Comparison of ENCODE assay signal across 9 mouse cellular contexts in genomic region chr8:123102855-123103254, GRCm38 (mm10). TPM values are rescaled to one million over a fixed set of nuclear protein-coding genes. Genes with fewer than 3 reads are reported as not detected.
A peak's percentile ranks its signal among the peaks of the same experiment; 100 is the strongest.
DNase-seq lines count a peak whose midpoint lies in the region; ATAC-seq lines count a peak whose summit lies in the region.
"Not testable (repeated sequence)": the region's sequence is repeated elsewhere in the genome, so short reads cannot be mapped to it uniquely, and the experiment has no call there.
"Had no signal": no experiment of that assay in that cellular context is flagged by ENCODE, and none has a peak within 500 bp of the region (broad histone marks: within the 10 kb centered on the region; RNA-seq: fewer than 3 reads in every experiment).

No protein-coding gene starts in this region.

- not testable (repeated sequence) for H3K27me3 ChIP-seq in erythroblast, embryonic 14.5 days (ENCODE audit: control insufficient read depth); heart, embryonic 14.5 days (ENCODE audit: control insufficient read depth, insufficient read depth, low read length); intestine, embryonic 15.5 days (replicated peaks); limb, embryonic 15.5 days; megakaryocyte, embryonic 14.5 days (replicated peaks); neural tube, embryonic 14.5 days (ENCODE audit: control insufficient read depth, insufficient read depth, low read length)

- ATAC-seq in heart, embryonic 14.5 days (ENCODE audit: insufficient number of reproducible peaks, insufficient read depth, low FRiP score, low read depth): 0 out of 2 replicates have a peak, but pooled peaks have one; percentile 10
- peak; percentile 5; the same call in 1 of the 2 replicates for ATAC-seq in intestine, embryonic 15.5 days
- not testable (repeated sequence) for ATAC-seq in limb, embryonic 15.5 days (ENCODE audit: insufficient number of reproducible peaks, low FRiP score, low TSS enrichment, low read depth)
- peak; percentile 22; the same call in 1 of the 2 replicates for ATAC-seq in neural tube, embryonic 14.5 days (ENCODE audit: low read depth)

- H3K36me3 ChIP-seq in erythroblast, embryonic 14.5 days (ENCODE audit: control insufficient read depth): peaks cover 43% of the 10 kb centered on the region
- peaks cover 35% of the 10 kb centered on the region for H3K36me3 ChIP-seq in heart, embryonic 14.5 days (ENCODE audit: control insufficient read depth, insufficient read depth, low read length)
- peaks cover 18% of the 10 kb centered on the region for H3K36me3 ChIP-seq in intestine, embryonic 15.5 days
- H3K36me3 ChIP-seq in limb, embryonic 15.5 days: peaks cover 35% of the 10 kb centered on the region
- H3K36me3 ChIP-seq in megakaryocyte, embryonic 14.5 days (replicated peaks; ENCODE audit: low read length): peaks cover 35% of the 10 kb centered on the region
- peaks cover 29% of the 10 kb centered on the region for H3K36me3 ChIP-seq in neural tube, embryonic 14.5 days (ENCODE audit: control insufficient read depth, insufficient read depth, low read length)

- H3K4me3 ChIP-seq in erythroblast, embryonic 14.5 days (replicated peaks): peak overlapping the region; percentile 98
- H3K4me3 ChIP-seq in heart, embryonic 14.5 days (ENCODE audit: control insufficient read depth in 1 of 2, insufficient read depth in 1 of 2, low read depth in 1 of 2, low read length in 2 of 2): peak overlapping the region; percentile 69 to 82
- H3K4me3 ChIP-seq in intestine, embryonic 15.5 days (replicated peaks): peak overlapping the region; percentile 75
- H3K4me3 ChIP-seq in limb, embryonic 15.5 days: peak overlapping the region; percentile 67
- peak overlapping the region; percentile 96 for H3K4me3 ChIP-seq in megakaryocyte, embryonic 14.5 days (replicated peaks)
- H3K4me3 ChIP-seq in neural tube, embryonic 14.5 days (ENCODE audit: low read depth, low read length): peak overlapping the region; percentile 88

- DNase-seq in adrenal gland, adult 2 months: peak; percentile 29

- under 1% methylated on average over 26 of the region's 26 CpGs for WGBS in heart, embryonic 14.5 days
- WGBS in intestine, embryonic 15.5 days: 2% methylated on average over 26 of the region's 26 CpGs
- WGBS in limb, embryonic 15.5 days: 6% methylated on average over 26 of the region's 26 CpGs
- WGBS in neural tube, embryonic 14.5 days: under 1% methylated on average over 26 of the region's 26 CpGs

- H3K4me2 ChIP-seq in heart, embryonic 14.5 days (ENCODE audit: low read length): peak overlapping the region; percentile 89
- peak overlapping the region; percentile 84 for H3K4me2 ChIP-seq in intestine, embryonic 15.5 days (replicated peaks)
- peak overlapping the region; percentile 81 for H3K4me2 ChIP-seq in limb, embryonic 15.5 days
- peak overlapping the region; percentile 87 for H3K4me2 ChIP-seq in neural tube, embryonic 14.5 days (ENCODE audit: low read depth, low read length)

- H3K9me3 ChIP-seq in erythroblast, embryonic 14.5 days (ENCODE audit: control insufficient read depth, low read length); heart, embryonic 14.5 days (ENCODE audit: control insufficient read depth, low read length); intestine, embryonic 15.5 days; limb, embryonic 15.5 days; megakaryocyte, embryonic 14.5 days; neural tube, embryonic 14.5 days (ENCODE audit: control insufficient read depth, low read length): not testable (repeated sequence)

- peak overlapping the region; percentile 82 to 85 for H3K27ac ChIP-seq in heart, embryonic 14.5 days (replicated peaks in 1 of 2; ENCODE audit: control insufficient read depth in 1 of 2, insufficient read depth in 1 of 2, low read depth in 2 of 2, low read length in 2 of 2)
- peak overlapping the region; percentile 96 for H3K27ac ChIP-seq in intestine, embryonic 15.5 days
- peak overlapping the region; percentile 96 for H3K27ac ChIP-seq in limb, embryonic 15.5 days
- H3K27ac ChIP-seq in neural tube, embryonic 14.5 days (ENCODE audit: low read depth, low read length): peak overlapping the region; percentile 95

- peak overlapping the region; percentile 98 for H3K9ac ChIP-seq in heart, embryonic 14.5 days (ENCODE audit: low read length)
- peak overlapping the region; percentile 93 for H3K9ac ChIP-seq in intestine, embryonic 15.5 days
- peak overlapping the region; percentile 90 for H3K9ac ChIP-seq in limb, embryonic 15.5 days
- peak overlapping the region; percentile 92 for H3K9ac ChIP-seq in neural tube, embryonic 14.5 days (replicated peaks; ENCODE audit: low read depth, low read length)

- H3K4me1 ChIP-seq in erythroblast, embryonic 14.5 days (ENCODE audit: control insufficient read depth): peaks cover 29% of the 10 kb centered on the region
- peaks cover 5 to 13% of the 10 kb centered on the region in 2 experiments for H3K4me1 ChIP-seq in heart, embryonic 14.5 days (ENCODE audit: control insufficient read depth in 2 of 2, insufficient read depth in 2 of 2, low read length in 2 of 2)
- not testable (repeated sequence) for H3K4me1 ChIP-seq in intestine, embryonic 15.5 days (replicated peaks)
- H3K4me1 ChIP-seq in limb, embryonic 15.5 days: peaks cover 17% of the 10 kb centered on the region
- H3K4me1 ChIP-seq in megakaryocyte, embryonic 14.5 days: peaks cover 32% of the 10 kb centered on the region
- H3K4me1 ChIP-seq in neural tube, embryonic 14.5 days (ENCODE audit: control insufficient read depth, insufficient read depth, low read length): peaks cover 11% of the 10 kb centered on the region

RNA-seq across cellular contexts. Expression of gene Rpl13, which starts 0.7 kb away (rescaled TPM):
- total RNA-seq in adrenal gland, adult 2 months (2021): 100 to 1,000 TPM; 419 to 701 TPM
- polyA plus RNA-seq in adrenal gland, adult 2 months (2012; rRNA removed): 2,347 and 2,800 TPM in 2 replicates
- 428 and 471 TPM in 2 replicates for polyA plus RNA-seq in erythroblast, embryonic 14.5 days (2012)
- polyA plus RNA-seq in heart, embryonic 14.5 days (2014; fragmentation: Nextera tagmentation; extraction: Ambion mirVana): 1,025 and 1,098 TPM in 2 replicates
- 1,399 and 1,578 TPM in 2 replicates for polyA plus RNA-seq in intestine, embryonic 15.5 days (2015; fragmentation: Nextera tagmentation; extraction: Ambion mirVana)
- 1,386 and 1,581 TPM in 2 replicates for polyA plus RNA-seq in limb, embryonic 15.5 days (2015; fragmentation: Nextera tagmentation; extraction: Ambion mirVana)
- polyA plus RNA-seq in megakaryocyte, embryonic 14.5 days (2012; ENCODE audit: insufficient read depth, low replicate concordance): 3,221 and 4,089 TPM in 2 replicates
- 775 and 913 TPM in 2 replicates for polyA plus RNA-seq in neural tube, embryonic 14.5 days (2014; fragmentation: Nextera tagmentation; extraction: Ambion mirVana)

RNA-seq across cellular contexts. Expression of gene Cpne7, which starts 14.3 kb away (rescaled TPM):
- total RNA-seq in adrenal gland, adult 2 months (2021): 1 to 10 TPM; 3.8 to 5.7 TPM
- 5.1 and 6.1 TPM in 2 replicates for polyA plus RNA-seq in adrenal gland, adult 2 months (2012; rRNA removed)
- 0.07 and 0.08 TPM in 2 replicates for polyA plus RNA-seq in erythroblast, embryonic 14.5 days (2012)
- polyA plus RNA-seq in heart, embryonic 14.5 days (2014; fragmentation: Nextera tagmentation; extraction: Ambion mirVana): 0.08 and 0.14 TPM in 2 replicates
- polyA plus RNA-seq in intestine, embryonic 15.5 days (2015; fragmentation: Nextera tagmentation; extraction: Ambion mirVana): 0.98 and 1.3 TPM in 2 replicates
- 0.84 and 1.2 TPM in 2 replicates for polyA plus RNA-seq in limb, embryonic 15.5 days (2015; fragmentation: Nextera tagmentation; extraction: Ambion mirVana)
- polyA plus RNA-seq in megakaryocyte, embryonic 14.5 days (2012; ENCODE audit: insufficient read depth, low replicate concordance): 0.43 TPM in 1 of 2 replicates, not detected in the other
- polyA plus RNA-seq in neural tube, embryonic 14.5 days (2014; fragmentation: Nextera tagmentation; extraction: Ambion mirVana): 1.5 and 1.8 TPM in 2 replicates

RNA-seq across cellular contexts. Expression of gene Spg7, which starts 40.1 kb away (rescaled TPM):
- 10 to 100 TPM; 78.4 to 80.1 TPM for total RNA-seq in adrenal gland, adult 2 months (2021)
- polyA plus RNA-seq in adrenal gland, adult 2 months (2012; rRNA removed): 246 and 255 TPM in 2 replicates
- 5.5 and 6.3 TPM in 2 replicates for polyA plus RNA-seq in erythroblast, embryonic 14.5 days (2012)
- 64.5 and 64.7 TPM in 2 replicates for polyA plus RNA-seq in heart, embryonic 14.5 days (2014; fragmentation: Nextera tagmentation; extraction: Ambion mirVana)
- 51.7 and 52.5 TPM in 2 replicates for polyA plus RNA-seq in intestine, embryonic 15.5 days (2015; fragmentation: Nextera tagmentation; extraction: Ambion mirVana)
- polyA plus RNA-seq in limb, embryonic 15.5 days (2015; fragmentation: Nextera tagmentation; extraction: Ambion mirVana): 33.4 and 38.5 TPM in 2 replicates
- 9.5 and 14.6 TPM in 2 replicates for polyA plus RNA-seq in megakaryocyte, embryonic 14.5 days (2012; ENCODE audit: insufficient read depth, low replicate concordance)
- polyA plus RNA-seq in neural tube, embryonic 14.5 days (2014; fragmentation: Nextera tagmentation; extraction: Ambion mirVana): 43.4 and 49.1 TPM in 2 replicates

RNA-seq across cellular contexts. Expression of gene Sult5a1, which starts 55.3 kb away (rescaled TPM):
- 10 to 100 TPM in 1 of 2 experiments, 1 to 10 TPM in 1; 7.6 to 10.1 TPM for total RNA-seq in adrenal gland, adult 2 months (2021)
- 18.8 and 20.4 TPM in 2 replicates for polyA plus RNA-seq in adrenal gland, adult 2 months (2012; rRNA removed)
- 0.04 and 0.08 TPM in 2 replicates for polyA plus RNA-seq in erythroblast, embryonic 14.5 days (2012)
- polyA plus RNA-seq in heart, embryonic 14.5 days (2014; fragmentation: Nextera tagmentation; extraction: Ambion mirVana): 4.3 and 6.0 TPM in 2 replicates
- 12.1 and 12.3 TPM in 2 replicates for polyA plus RNA-seq in intestine, embryonic 15.5 days (2015; fragmentation: Nextera tagmentation; extraction: Ambion mirVana)
- polyA plus RNA-seq in limb, embryonic 15.5 days (2015; fragmentation: Nextera tagmentation; extraction: Ambion mirVana): 41.0 and 41.7 TPM in 2 replicates
- not detected in 2 replicates for polyA plus RNA-seq in megakaryocyte, embryonic 14.5 days (2012; ENCODE audit: insufficient read depth, low replicate concordance)
- 0.80 and 1.9 TPM in 2 replicates for polyA plus RNA-seq in neural tube, embryonic 14.5 days (2014; fragmentation: Nextera tagmentation; extraction: Ambion mirVana)
- total RNA-seq: common myeloid progenitor, adult 5-6 weeks; megakaryocyte, adult 5-6 weeks had no signal
